Mouse (Mus musculus): ENCODE measurements at regions not wholly inside any gene's neighbourhood (a gene's known extent, or its start where the extent isn't known, plus 50 kb on each side); places are given as distances from the start of the nearest gene placed in this dataset.

DNA sequence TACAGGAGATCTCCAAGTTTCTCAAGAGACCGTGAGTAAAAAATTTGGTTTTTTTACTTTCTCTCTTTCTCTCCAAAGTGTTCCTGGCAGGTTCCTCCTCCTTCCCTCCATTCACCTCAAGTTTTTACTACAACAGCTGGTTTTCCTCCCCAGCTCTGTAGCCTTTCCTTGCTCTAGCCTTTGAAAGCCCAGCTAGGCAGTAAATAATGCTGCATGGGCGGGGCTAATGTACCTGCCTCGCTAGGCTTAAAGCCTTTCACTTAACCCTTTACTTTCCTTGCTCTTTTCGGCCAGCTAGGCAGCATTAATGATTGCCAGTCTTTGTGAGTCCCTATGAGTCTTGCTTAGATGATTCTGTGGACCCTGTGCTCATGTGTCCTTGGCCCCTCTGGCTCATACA lies 720.0 kb upstream of the Adam24 start:
- TF ChIP-seq TCF12 (IDR thresholded peaks at IDR 0.05; ENCODE audit: low read depth, low read length) (no peak), CHD2 (IDR thresholded peaks at IDR 0.05; ENCODE audit: low read length) (no peak), CTCF (conservative IDR thresholded peaks at IDR 0.05 in 1 of 2, IDR thresholded peaks at IDR 0.05 in 1 of 2; ENCODE audit: low read depth in 2 of 2, low read length in 2 of 2) (no peak), USF1 (IDR thresholded peaks at IDR 0.05; ENCODE audit: low read depth, low read length) (no peak), POLR2A (IDR thresholded peaks at IDR 0.05; ENCODE audit: low read depth, low read length) (no peak), EP300 (IDR thresholded peaks at IDR 0.05; ENCODE audit: low read length) (no peak), ZC3H11A (IDR thresholded peaks at IDR 0.05; ENCODE audit: low read depth, low read length) (no peak), UBTF (IDR thresholded peaks at IDR 0.05; ENCODE audit: low read depth, low read length) (no peak), MAX (IDR thresholded peaks at IDR 0.05; ENCODE audit: low read length) (no peak), RAD21 (IDR thresholded peaks at IDR 0.05; ENCODE audit: low read depth, low read length) (no peak), ZNF384 (IDR thresholded peaks at IDR 0.05; ENCODE audit: low read depth, low read length) (no peak), E2F4 (IDR thresholded peaks at IDR 0.05; ENCODE audit: insufficient replicate concordance, low read depth, low read length) (no peak), TBP (conservative IDR thresholded peaks at IDR 0.05; ENCODE audit: low read depth, low read length) (no peak)

Data from CH12.LX (cell line).